Mouse (Mus musculus) embryonic fibroblast, embryonic 13.5 days (primary cell): ENCODE data around the gene Myrip.

Source experiments
- CTCF ChIP-seq: IDR thresholded peaks from 2 replicates; pipeline ENCODE4 v1.5.1; 2011; ENCODE audit warnings: mild to moderate bottlenecking, control low read depth, low read length, moderate library complexity, borderline replicate concordance; ENCODE audit not compliant: insufficient read depth
- POLR2A ChIP-seq: IDR thresholded peaks from 2 replicates; pipeline ENCODE4 v1.6.1; 2011; ENCODE audit warnings: low read depth, mild to moderate bottlenecking, control low read depth, low read length, moderate library complexity

- no peak for TF ChIP-seq CTCF
- TF ChIP-seq POLR2A = no peak
Measured at GRCm38 (mm10) chr9:120483101-120483500, 181.8 kb downstream of the Myrip start.
